Mouse (Mus musculus): ENCODE measurements around the gene Dpm3. TPM values are rescaled to one million over a fixed set of nuclear protein-coding genes. Genes with fewer than 3 reads are reported as not detected.

The Dpm3 gene
- polyA plus RNA-seq, 1 experiment from 2014 or later = 119 TPM

- Histone ChIP-seq H3K27me3 (ENCODE audit: insufficient read depth, low read length) (peaks cover 15% of the 10 kb centered on the region; the same call in 1 of the 2 replicates), H3K4me1 (ENCODE audit: insufficient read depth) (peaks cover 6% of the 10 kb centered on the region), H3K9ac (no peak overlapping the region), H3K36me3 (ENCODE audit: insufficient read depth) (peaks cover 8% of the 10 kb centered on the region), H3K4me3 (ENCODE audit: low read depth, low read length) (peak overlapping the region; percentile 78), H3K9me3 (ENCODE audit: low read depth, low read length) (no peaks in the 10 kb centered on the region), H3K4me2 (peak overlapping the region; percentile 88), H3K27ac (ENCODE audit: low read depth) (no peak overlapping the region)
- DNase-seq (peak; percentile 75), ATAC-seq (ENCODE audit: insufficient read depth) (peak; percentile 33)
- 9% methylated on average over 14 of the region's 14 CpGs for WGBS
- peak; percentile 68 for TF ChIP-seq CTCF (IDR thresholded peaks at IDR 0.05; ENCODE audit: low read depth)
These were observed 15.5 kb upstream of the Dpm3 start for GRCm38 (mm10) chr3:89243609-89244008.

DNA sequence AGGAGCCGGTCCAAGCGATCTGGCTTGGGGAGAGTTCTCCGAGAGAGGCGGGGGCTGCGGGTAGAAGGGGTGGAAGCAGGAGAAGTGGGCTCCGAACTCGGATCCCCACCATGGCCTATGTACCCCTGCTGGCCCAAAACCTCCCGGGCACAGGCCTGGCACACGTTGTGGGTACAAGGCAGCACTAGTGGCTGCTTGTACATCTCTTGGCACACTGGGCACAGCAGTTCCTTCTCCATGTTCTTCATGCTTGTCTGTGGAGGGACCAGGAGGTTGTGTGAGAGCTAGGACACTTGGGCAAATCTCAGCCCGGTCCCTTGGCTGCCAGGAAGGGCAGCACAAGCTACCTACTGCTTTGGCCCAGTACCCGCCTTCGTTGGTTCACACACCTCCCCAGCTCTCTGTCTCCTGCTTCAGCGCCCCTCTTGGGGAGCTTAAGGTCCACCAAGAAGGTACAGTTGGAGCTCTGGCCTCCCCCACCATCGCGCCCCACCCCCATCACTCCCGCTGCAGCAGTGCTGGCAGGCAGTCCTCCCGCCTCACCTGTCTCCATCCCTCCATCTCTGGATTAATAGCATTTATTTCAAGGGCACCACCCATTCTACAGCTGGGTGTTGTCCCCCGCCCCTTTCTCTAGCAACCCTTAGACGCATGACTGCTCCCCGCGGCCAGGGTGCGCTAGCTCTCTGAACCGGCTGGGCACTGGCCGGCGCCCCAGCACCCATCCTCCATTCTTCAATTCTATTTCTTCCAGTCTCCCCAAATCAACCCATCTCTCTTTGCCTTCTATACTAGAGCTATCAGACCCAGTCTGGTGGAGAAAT lies 14.8 kb upstream of the Dpm3 start:
- peaks cover 6% of the 10 kb centered on the region for H3K4me1 ChIP-seq (ENCODE audit: insufficient read depth)
- H3K9ac ChIP-seq = peak overlapping the region; percentile 1; the same call in 1 of the 2 replicates
- peak; percentile 25; the same call in 1 of the 2 replicates for TF ChIP-seq CTCF (IDR thresholded peaks at IDR 0.05; ENCODE audit: low read depth)
- peak overlapping the region; percentile 78 for H3K4me3 ChIP-seq (ENCODE audit: low read depth, low read length)
- 13% methylated on average over 25 of the region's 25 CpGs for whole genome bisulfite sequencing
- ATAC-seq (ENCODE audit: insufficient read depth) (peak; percentile 25; the same call in 1 of the 2 replicates), DNase-seq (peak; percentile 36)
- H3K27me3 ChIP-seq (ENCODE audit: insufficient read depth, low read length) = peaks cover 15% of the 10 kb centered on the region; the same call in 1 of the 2 replicates
- peak overlapping the region; percentile 88 for H3K4me2 ChIP-seq
- H3K27ac ChIP-seq (ENCODE audit: low read depth) = peak overlapping the region; percentile 42; the same call in 1 of the 2 replicates
- H3K9me3 ChIP-seq (ENCODE audit: low read depth, low read length) = no peaks in the 10 kb centered on the region
- H3K36me3 ChIP-seq (ENCODE audit: insufficient read depth) = peaks cover 12% of the 10 kb centered on the region

GRCm38 (mm10) chr3:89244982-89245687 lies 14.0 kb upstream of the Dpm3 start:
- H3K4me1 ChIP-seq (ENCODE audit: insufficient read depth) = peaks cover 6% of the 10 kb centered on the region
- WGBS = under 1% methylated on average over 17 of the region's 26 CpGs
- peaks cover 15% of the 10 kb centered on the region; the same call in 1 of the 2 replicates for H3K27me3 ChIP-seq (ENCODE audit: insufficient read depth, low read length)
- H3K27ac ChIP-seq (ENCODE audit: low read depth) = peak overlapping the region; percentile 36; the same call in 1 of the 2 replicates
- no peaks in the 10 kb centered on the region for H3K9me3 ChIP-seq (ENCODE audit: low read depth, low read length)
- H3K36me3 ChIP-seq (ENCODE audit: insufficient read depth) = peaks cover 12% of the 10 kb centered on the region
- no peak for ATAC-seq (ENCODE audit: insufficient read depth)
- peak overlapping the region; percentile 78 for H3K4me3 ChIP-seq (ENCODE audit: low read depth, low read length)
- H3K9ac ChIP-seq = peak overlapping the region; percentile 13
- TF ChIP-seq CTCF (IDR thresholded peaks at IDR 0.05; ENCODE audit: low read depth) = no peak
- peak overlapping the region; percentile 88 for H3K4me2 ChIP-seq
- peak; percentile 52 for DNase-seq

DNA sequence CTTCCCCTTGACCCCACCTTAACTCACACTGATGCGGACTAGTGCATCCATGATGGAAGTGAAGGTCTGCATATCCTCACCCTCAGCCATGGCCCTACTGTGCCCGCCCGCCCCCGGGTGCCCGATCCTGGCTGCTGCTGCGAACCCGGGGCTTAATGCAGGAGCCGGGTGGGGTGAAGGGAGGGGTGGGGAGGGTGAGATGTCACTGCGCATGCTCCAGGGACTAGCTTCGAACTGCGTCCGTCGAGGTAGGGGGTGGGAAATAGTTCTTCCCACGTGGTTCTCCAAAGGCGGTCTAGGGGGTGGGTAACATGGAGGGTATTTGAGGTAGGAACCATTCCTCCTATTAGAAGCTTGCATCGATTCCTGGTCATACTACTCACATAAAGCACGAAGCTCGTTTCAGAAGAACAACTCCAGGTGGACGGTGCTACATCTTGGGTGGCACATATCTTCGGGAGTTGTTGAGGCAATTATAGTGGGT lies 13.4 kb upstream of the Dpm3 start, which contains the start of gene Krtcap2:
Gene Krtcap2 (plus strand): TSS at position 279 of the 484 bp plus-strand sequence.
- Histone ChIP-seq H3K9me3 (ENCODE audit: low read depth, low read length) (no peaks in the 10 kb centered on the region), H3K4me3 (ENCODE audit: low read depth, low read length) (peak within 1 kb of the TSS; percentile 78), H3K4me1 (ENCODE audit: insufficient read depth) (peaks cover 6% of the 10 kb centered on the region), H3K4me2 (peak within 1 kb of the TSS; percentile 88), H3K27ac (ENCODE audit: low read depth) (peak within 1 kb of the TSS; percentile 72), H3K36me3 (ENCODE audit: insufficient read depth) (peaks cover 12% of the 10 kb centered on the region), H3K9ac (peak within 1 kb of the TSS; percentile 80), H3K27me3 (ENCODE audit: insufficient read depth, low read length) (peaks cover 15% of the 10 kb centered on the region; the same call in 1 of the 2 replicates)
- WGBS = 5% methylated on average over 20 of the region's 20 CpGs
- ATAC-seq (ENCODE audit: insufficient read depth) = peak; percentile 16
- no peak for TF ChIP-seq CTCF (IDR thresholded peaks at IDR 0.05; ENCODE audit: low read depth)
- DNase-seq = peak; percentile 30

DNA sequence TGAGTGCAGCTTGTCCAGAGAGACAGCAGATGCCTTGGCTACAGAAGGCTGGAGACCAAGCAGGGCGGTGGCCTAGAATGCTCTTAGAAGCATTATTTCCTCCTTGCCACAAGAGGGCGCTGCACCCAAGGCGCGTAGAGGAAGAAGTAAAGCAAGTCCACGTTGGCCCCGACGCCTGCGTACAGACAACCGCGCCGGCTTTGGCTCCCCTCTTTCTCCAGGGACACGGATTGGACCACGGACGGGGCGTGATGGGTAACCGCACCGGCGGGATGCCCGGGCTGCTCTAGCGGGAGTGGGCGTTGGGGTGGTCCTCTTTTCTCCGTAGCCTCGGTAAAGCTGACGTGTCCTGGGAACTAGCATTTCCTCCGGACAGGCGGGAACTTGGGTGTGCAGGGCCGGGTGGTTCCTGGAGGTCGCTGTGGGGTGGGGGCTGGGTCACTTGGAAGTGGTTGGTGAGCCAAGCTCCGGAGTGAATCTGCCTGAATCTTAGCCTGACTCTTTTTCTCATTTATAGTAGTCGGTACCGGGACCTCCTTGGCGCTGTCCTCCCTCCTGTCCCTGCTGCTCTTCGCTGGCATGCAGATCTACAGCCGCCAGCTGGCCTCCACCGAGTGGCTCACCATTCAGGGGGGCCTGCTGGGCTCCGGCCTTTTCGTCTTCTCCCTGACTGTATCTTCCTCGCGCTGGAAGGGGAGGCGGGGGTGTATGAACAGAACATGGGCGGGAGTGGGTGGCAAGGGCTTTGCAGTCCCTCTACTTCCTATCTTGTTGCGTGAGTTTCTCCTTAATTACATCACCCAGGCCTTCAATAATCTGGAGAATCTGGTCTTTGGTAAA lies 12.7 kb upstream of the Dpm3 start, which contains the start of gene Trim46:
Gene Trim46 (minus strand): TSS at position 49 of the 840 bp plus-strand sequence.
- under 1% methylated on average over 42 of the region's 42 CpGs for WGBS
- ATAC-seq (ENCODE audit: insufficient read depth) (peak; percentile 72), DNase-seq (peak; percentile 96)
- Histone ChIP-seq H3K27me3 (ENCODE audit: insufficient read depth, low read length) (peaks cover 15% of the 10 kb centered on the region; the same call in 1 of the 2 replicates), H3K4me2 (peak within 1 kb of the TSS; percentile 88), H3K4me3 (ENCODE audit: low read depth, low read length) (peak within 1 kb of the TSS; percentile 78), H3K9me3 (ENCODE audit: low read depth, low read length) (no peaks in the 10 kb centered on the region), H3K9ac (peak within 1 kb of the TSS; percentile 80), H3K36me3 (ENCODE audit: insufficient read depth) (peaks cover 12% of the 10 kb centered on the region), H3K4me1 (ENCODE audit: insufficient read depth) (peaks cover 10% of the 10 kb centered on the region), H3K27ac (ENCODE audit: low read depth) (peak within 1 kb of the TSS; percentile 72)
- peak; percentile 99 for TF ChIP-seq CTCF (IDR thresholded peaks at IDR 0.05; ENCODE audit: low read depth)

GRCm38 (mm10) chr3:89247466-89247865 lies 11.7 kb upstream of the Dpm3 start:
- Histone ChIP-seq H3K36me3 (ENCODE audit: insufficient read depth) (peaks cover 12% of the 10 kb centered on the region), H3K4me3 (ENCODE audit: low read depth, low read length) (peak overlapping the region; percentile 78; the same call in 1 of the 2 replicates), H3K9me3 (ENCODE audit: low read depth, low read length) (no peaks in the 10 kb centered on the region), H3K4me2 (peak overlapping the region; percentile 88), H3K4me1 (ENCODE audit: insufficient read depth) (peaks cover 15% of the 10 kb centered on the region), H3K9ac (peak overlapping the region; percentile 80), H3K27me3 (ENCODE audit: insufficient read depth, low read length) (peaks cover 15% of the 10 kb centered on the region; the same call in 1 of the 2 replicates), H3K27ac (ENCODE audit: low read depth) (no peak overlapping the region)
- ATAC-seq (ENCODE audit: insufficient read depth) (no peak), DNase-seq (no peak)
- WGBS = 81% methylated on average over 4 of the region's 4 CpGs
- no peak for TF ChIP-seq CTCF (IDR thresholded peaks at IDR 0.05; ENCODE audit: low read depth)

Measured in lung, embryonic 14.5 days (tissue).